Mouse (Mus musculus) 3T3-L1 (cell line): ENCODE results near the gene Hoxa13.

Experiments
- DNase-seq: peaks from one replicate; pipeline ENCODE4 v3.0.0-alpha.2; 2015; ENCODE audit warnings: low read depth, low spot score

Hoxa13 gene

GRCm38 (mm10) chr6:52252016-52252774 lies 8.5 kb downstream of the Hoxa13 start:
- no peak for DNase-seq

DNA sequence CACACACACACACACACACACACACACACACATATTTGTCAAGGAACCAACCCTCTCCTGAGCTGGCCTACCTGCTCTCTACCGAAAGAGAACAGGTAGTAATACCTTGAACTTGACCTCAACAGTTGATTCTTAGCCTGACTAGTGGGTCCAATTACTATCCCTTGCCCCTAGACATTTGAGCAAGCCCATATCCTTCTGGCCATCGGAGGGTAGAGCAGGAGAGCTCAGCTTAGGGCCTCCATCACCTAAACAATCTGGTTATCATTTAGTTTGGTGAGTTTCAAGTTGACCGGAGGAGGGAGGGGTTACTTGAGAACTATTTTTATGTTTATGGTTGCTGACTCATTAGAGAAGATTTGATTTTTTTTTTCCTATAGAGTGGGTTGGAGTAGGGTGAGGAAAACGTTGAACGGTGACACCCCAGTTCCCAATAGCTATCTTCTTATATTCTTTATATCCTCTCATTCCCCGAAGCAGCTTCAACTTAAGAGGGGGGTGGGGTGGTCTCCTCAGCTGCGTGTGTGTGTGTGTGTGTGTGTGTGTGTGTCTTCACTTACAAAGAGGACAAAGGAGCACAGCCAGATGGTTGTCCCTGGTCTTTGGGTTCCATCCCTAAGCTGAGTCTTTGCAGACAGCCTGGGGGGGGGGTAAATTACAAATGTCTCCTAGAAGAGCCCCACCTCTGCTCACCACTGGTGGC lies 9.4 kb downstream of the Hoxa13 start:
- no peak for DNase-seq

DNA sequence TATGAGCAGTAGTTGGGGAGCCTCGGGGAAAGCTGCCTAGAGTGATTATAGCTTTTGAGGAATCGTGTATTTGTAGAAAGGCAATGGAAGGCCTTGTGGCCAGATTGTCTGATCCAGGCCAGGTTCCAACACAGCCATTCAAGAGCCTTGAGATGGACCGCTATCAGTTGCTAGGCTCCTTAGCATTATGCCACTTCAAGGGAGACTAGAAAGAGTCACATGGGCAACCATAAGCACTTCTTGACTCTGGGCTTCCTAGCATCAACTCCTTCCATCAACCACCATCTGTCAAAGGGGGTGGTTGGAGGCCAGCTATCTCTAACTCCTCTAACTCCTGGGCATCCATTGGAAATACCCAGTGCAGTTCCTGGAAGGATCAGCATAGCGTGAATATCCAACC lies 10.9 kb downstream of the Hoxa13 start:
- no peak for DNase-seq

DNA sequence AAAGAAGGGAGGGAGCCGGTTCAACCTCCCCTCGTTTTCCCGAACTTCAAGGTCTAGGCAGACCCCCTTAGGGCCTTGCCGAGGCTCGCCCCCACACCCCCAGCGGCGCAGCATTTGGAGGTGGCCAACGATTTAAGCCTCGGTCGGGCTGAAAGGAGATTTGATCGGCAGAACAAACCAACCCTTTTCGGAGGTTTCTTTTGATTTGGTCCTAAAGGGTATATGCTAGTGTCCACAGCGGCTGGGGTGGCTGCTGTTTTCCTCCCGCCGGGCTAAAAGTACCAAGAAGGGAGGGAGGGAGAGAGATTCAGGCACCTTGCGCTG lies 11.3 kb downstream of the Hoxa13 start:
- no peak for DNase-seq

DNA sequence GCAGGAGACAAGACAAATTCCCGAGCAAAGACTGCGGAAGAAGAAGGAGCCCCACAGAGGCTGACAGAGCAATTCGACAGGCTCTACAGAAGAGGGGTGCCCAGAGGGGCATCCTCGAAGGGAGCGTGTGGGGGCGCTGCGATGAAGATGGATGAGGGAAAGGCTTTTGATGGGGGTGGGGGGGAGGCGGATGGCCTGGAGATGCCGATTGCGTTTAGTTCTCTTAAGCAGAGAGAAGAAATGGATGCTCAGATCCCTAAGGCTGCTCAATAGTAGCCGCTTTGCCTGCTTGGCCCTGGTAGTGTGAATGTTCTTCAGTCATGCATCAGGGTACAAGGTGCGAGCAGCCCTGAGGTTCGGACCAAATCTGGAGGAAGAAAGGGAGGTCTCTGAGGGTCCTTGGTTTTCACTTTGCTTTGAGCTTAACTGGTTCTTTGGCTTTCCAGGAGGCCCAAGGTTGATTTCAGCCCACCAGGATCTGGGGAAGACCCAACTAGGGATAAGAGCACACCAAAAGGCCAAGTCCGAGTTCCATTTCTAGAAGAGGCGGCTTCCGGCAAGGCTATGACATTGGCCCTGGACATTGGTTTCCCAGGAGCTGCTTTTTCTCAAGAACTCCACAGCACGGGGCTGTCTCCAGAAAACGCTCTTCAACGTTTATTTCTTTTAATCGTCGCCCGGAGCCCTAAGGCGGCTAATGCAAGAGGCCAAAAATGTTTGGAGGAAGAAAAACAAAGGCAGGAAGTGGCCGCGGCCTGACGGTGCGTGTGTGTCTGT lies 11.9 kb downstream of the Hoxa13 start:
- no peak for DNase-seq

DNA sequence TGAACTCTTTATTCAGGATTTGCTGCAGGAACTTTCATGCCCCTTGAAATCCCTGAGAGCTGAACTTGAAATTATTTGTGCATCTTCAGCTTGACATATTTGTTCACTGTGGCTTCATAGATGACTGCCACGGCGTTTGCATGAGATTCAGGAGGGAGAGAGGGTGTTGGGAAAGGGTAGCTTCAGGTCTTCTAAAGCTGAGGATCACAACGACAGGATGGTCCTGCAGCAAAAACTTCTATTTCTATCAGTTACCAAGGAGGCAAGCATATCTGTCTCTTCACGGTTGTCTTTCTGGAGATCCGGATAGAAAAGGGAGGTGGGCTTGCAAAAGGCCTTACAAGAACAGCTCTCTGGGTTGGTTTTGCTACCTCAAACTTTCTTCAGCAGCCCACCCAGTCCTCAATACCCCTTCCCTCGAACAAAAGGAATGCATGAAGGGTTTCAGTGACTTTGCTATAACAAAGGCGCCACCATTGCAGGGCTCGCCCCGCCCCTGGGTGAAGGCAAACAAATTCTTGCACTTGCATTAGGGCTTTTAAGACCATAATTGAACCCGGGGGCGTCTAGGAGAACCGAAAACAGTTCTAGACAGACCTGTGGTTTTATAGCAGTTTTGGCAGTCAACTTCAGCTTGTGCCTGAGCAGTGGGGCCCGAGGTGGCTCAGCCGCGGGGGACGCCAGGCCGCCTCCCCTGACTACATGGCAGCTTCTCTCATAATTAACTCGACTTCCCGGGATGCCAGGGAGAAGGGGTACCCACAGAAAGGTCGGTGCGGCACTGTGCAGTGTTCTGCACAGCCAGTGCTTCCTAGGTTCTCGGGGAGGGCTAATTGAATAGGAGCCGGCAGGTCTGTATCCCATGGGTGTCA lies 12.7 kb downstream of the Hoxa13 start:
- no peak for DNase-seq

DNA sequence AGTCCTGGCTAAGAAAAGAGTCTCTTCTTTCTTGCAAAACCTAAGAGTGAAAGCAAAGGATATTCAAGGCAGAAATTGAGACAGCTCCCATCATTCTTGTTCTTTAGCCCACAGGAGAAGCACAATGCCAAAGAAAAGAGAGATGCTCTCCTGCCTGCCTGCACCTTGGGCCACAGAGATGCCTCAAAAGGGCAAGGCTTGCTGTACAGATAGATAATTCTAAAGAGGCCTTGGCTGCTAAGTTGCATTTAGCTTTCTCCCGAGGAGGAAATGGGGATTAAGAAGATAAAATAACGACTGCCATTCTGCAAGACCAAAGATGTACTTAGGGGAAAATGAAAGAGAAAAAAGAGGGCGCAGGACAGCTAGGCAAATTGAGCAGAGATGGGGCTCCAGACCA lies 13.8 kb downstream of the Hoxa13 start:
- no peak for DNase-seq

DNA sequence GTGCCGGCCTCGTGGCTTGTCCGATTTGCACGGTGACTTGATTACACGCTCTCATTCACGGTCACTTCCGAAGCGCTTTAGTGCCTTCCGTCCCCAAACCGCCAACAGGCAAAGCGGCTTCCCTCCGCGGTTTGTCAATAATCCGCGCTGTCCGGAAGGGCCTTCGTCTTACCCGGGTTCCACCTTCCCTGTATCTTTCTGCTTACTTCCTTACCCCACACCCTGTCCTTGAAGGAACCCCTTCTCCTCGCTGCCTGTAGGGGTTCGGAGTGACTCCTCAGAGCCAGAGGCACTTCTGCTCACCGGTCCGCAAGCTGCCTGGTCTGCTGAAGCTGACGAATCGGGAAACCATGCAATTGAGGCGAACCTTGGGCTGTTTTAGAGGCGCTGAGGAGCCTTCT lies 14.3 kb downstream of the Hoxa13 start:
- no peak for DNase-seq

- no peak for DNase-seq
Observed at GRCm38 (mm10) chr6:52245757-52246142, 14.9 kb downstream of the Hoxa13 start, which contains the start of gene Hoxa11. Gene Hoxa11, minus strand, starts transcription at chr6:52245810.

- DNase-seq = no peak
Observed at GRCm38 (mm10) chr6:52245040-52245756, 15.5 kb downstream of the Hoxa13 start.

GRCm38 (mm10) chr6:52244471-52245039 lies 16.1 kb downstream of the Hoxa13 start:
- no peak for DNase-seq

- no peak for DNase-seq
Observed at GRCm38 (mm10) chr6:52243681-52244121, 17.0 kb downstream of the Hoxa13 start.

DNA sequence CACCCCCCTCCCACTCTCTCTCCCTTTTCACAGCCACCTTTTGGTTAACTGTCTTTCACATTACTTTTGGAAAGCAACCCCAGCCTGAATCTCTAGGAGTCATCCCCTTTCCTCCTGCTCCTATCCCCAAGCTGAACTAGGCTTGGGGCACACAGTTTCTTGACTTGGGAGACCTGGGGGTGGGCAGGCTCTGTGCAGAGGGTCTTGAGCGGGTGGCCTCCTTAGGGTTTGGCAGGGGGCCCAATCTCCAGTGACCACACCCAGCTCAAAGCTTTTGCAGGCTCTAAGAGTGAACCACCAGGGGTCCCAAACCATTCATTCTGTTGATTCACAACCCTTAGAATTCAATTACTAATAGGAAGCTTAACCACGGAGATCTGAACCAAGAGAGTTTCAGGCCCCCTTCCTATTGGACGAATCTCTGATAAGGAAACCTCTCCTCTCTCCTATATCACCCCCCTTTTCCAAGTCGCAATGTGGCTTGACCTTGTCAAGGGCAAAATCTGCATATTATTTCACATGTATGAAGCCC lies 17.8 kb downstream of the Hoxa13 start:
- DNase-seq = no peak

- DNase-seq = no peak
Observed at GRCm38 (mm10) chr6:52241001-52241621, 19.6 kb downstream of the Hoxa13 start.

- no peak for DNase-seq
Observed at GRCm38 (mm10) chr6:52240389-52241000, 20.2 kb downstream of the Hoxa13 start, which contains the start of gene Hoxa10. Gene Hoxa10, minus strand, starts transcription at chr6:52240854.

DNA sequence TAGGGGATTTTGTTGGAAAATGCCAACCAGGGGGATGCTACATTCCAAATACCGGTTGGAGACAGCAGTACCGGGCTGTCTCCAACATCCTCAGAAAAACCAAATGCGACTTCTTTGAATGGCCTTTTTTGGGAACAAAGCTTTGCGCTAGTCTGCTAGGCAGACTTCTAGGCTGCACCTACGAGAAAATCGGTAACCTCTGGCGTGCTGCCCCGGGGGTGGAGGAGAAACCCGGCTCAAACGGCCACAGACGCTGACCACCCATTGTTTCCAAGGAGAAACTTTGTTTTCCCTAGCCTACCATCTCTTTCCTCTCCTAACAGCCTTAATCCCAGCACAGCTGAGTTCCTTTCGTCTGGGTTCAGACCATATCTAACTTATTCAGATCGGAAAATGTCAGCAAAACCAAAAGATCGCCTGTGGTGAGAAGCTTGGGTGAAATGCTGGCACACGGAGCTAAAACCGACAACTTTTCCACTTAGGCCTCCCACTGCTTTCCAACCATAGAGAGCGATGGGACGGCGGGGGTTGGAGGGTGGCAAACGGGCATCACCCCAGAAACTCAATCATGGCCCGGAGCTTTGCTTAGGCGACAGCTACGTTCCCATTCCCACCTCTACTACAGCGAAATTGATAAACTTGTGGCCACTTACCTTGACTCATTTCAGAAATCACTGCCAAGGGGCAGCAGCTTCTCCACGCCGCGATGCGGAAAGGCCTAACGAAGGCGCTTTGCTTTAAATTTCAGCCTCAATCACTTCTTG lies 20.9 kb downstream of the Hoxa13 start:
- DNase-seq = no peak

DNA sequence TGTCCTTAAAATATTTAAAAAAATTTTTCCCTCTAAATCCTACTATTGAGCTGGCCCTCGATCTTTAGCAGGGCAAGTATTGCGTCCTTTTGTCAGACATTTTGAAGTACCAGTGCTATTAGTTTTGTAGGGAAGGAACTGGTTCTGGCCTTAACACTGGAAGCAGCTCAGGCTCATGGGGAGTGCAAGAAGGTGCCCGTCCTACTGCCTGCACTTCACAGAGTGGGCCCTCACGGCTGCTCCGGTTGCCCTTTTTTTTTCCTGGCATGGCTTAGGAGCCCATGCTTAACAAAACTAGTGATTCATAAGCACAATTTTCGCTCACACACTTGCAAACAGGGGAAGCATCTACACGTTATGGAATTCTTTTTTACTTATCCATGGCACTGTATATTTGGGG lies 21.7 kb downstream of the Hoxa13 start:
- DNase-seq = no peak

DNA sequence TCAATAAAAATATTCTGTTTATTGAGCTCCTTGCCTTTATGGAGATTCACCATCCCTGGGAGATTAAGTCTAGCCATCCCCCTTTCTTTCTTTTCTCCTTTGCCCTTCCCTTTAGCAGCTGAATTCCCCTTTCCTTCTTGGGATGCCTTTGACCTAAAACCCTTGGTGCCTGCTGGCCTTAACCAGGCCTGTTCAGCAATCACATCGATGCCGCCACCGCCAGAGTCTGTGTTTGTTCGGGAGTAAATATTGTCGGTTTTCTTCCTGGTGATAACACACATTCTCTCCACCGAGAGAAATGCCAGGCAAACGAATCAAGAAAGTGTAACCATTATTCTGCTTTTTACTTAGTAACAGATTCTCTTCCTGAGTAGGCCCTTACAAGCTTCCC lies 22.5 kb downstream of the Hoxa13 start:
- DNase-seq = no peak
